Mouse (Mus musculus): Measurements from ENCODE around the gene Khdc1c. TPM values are rescaled to one million over a fixed set of nuclear protein-coding genes. Genes with fewer than 3 reads are reported as not detected.

Khdc1c gene
- total and polyA plus RNA-seq, 3 experiments, result not detected

DNA sequence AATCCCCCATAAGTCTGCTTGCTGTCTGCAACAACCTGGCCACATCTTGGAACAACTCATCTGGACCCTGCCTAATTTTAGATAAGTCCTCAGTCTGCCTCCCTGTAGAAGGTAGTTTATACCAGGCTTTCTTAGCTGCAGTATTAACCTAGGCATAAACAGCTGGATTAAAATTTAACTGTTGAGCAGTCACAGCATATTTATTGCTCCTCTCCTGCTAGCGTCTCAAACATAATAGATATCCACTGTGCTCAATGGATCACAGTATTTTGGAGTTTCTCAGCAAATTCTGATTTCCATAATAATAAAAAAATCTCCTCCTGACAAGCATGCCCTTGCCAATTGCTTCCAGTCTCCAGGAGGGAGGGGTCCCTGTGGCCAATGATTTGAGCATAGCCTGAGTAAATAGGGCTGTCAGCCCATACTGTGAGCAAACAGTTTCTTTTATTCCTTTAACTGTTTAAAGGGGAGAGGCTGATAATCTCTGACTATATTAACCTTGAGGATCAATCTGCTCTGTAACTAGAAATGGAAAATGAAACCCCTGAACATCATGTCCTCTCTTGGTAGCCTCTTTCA is 44.0 kb upstream of the Khdc1c start:
- H3K36me3 ChIP-seq (replicated peaks in 1 of 2; ENCODE audit: control insufficient read depth in 1 of 2, insufficient read depth in 1 of 2, low read length in 1 of 2), result no peaks in the 10 kb centered on the region
- peaks cover 0 to 7% of the 10 kb centered on the region in 2 experiments; a peak in 2 of 4 replicates for H3K4me1 ChIP-seq (ENCODE audit: control insufficient read depth in 1 of 2, insufficient read depth in 2 of 2)
- TF ChIP-seq CHD1 (IDR thresholded peaks at IDR 0.05; ENCODE audit: low read depth, low read length), result no peak
- no peak for TF ChIP-seq NELFE (IDR thresholded peaks at IDR 0.05; ENCODE audit: low read depth, low read length)
- no peak for TF ChIP-seq IRF4 (IDR thresholded peaks at IDR 0.05; ENCODE audit: low read depth, low read length)
- no peak for TF ChIP-seq USF2 (conservative IDR thresholded peaks at IDR 0.05; ENCODE audit: low read depth, low read length)
- TF ChIP-seq HCFC1 (IDR thresholded peaks at IDR 0.05; ENCODE audit: low read depth, low read length), result no peak
- TF ChIP-seq MYC (IDR thresholded peaks at IDR 0.05; ENCODE audit: low read depth, low read length), result no peak
- TF ChIP-seq KAT2A (IDR thresholded peaks at IDR 0.05; ENCODE audit: insufficient replicate concordance, low read length), result no peak
- TF ChIP-seq ZMIZ1 (IDR thresholded peaks at IDR 0.05; ENCODE audit: low read depth, low read length), result no peak
- TF ChIP-seq MAFK (IDR thresholded peaks at IDR 0.05; ENCODE audit: insufficient replicate concordance, low read length), result no peak
- no peak for TF ChIP-seq SIN3A (IDR thresholded peaks at IDR 0.05; ENCODE audit: low read length)
- no peak for TF ChIP-seq POLR2A (IDR thresholded peaks at IDR 0.05; ENCODE audit: low read depth, low read length)
- no peaks in the 10 kb centered on the region for H3K79me2 ChIP-seq (replicated peaks; ENCODE audit: control insufficient read depth, extremely low read depth, insufficient read depth, poor library complexity, severe bottlenecking)
- no peak overlapping the region for H3K4me2 ChIP-seq (ENCODE audit: insufficient read depth, low read depth, poor library complexity, severe bottlenecking)
- no peaks in the 10 kb centered on the region for H3K27me3 ChIP-seq (replicated peaks)
- no peak overlapping the region for H3K27ac ChIP-seq (ENCODE audit: insufficient read depth, low read depth)
- no peak for DNase-seq (ENCODE audit: extremely low read depth)
- peaks cover 4% of the 10 kb centered on the region for H3K9me3 ChIP-seq (replicated peaks; ENCODE audit: low read length)
- no peak overlapping the region for H3K4me3 ChIP-seq (replicated peaks in 1 of 3; ENCODE audit: low read depth in 2 of 3, low read length in 2 of 3, poor library complexity in 1 of 3)
- dilution Hi-C loops (cut with MboI; ENCODE audit: extremely low pct_ligation_motif_present, extremely low pct_unique_long_range_greater_than_20kb, low sequenced_read_pairs) (no loop called here), in situ Hi-C loops (cut with MboI; ENCODE audit: low pct_ligation_motif_present, low pct_unique_long_range_greater_than_20kb, low sequenced_read_pairs) (no loop called here)
- no peak overlapping the region for H3K9ac ChIP-seq (ENCODE audit: insufficient read depth, low read depth)

DNA sequence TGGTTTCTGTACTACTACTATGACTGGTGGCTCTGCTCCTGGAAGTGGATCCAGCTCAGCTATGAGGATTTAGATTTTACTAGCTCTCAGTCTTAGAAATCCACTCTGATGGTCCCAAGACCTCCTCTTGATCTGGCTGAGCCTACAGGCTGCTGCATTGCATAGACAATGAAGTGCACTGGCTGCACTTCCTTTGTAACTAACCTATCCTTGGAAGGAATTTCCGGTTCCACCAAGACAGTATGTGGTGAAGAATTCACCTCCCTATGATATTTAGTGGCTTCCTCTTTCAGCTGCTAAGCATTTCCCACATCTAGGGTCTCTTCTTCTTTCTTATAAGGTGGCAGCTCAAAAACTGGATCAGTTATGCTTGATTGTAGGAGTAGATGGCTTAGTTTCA is 43.5 kb upstream of the Khdc1c start:
- H3K9ac ChIP-seq (ENCODE audit: insufficient read depth, low read depth), result no peak overlapping the region
- peaks cover 4% of the 10 kb centered on the region for H3K9me3 ChIP-seq (replicated peaks; ENCODE audit: low read length)
- H3K4me2 ChIP-seq (ENCODE audit: insufficient read depth, low read depth, poor library complexity, severe bottlenecking), result no peak overlapping the region
- H3K27me3 ChIP-seq (replicated peaks), result no peaks in the 10 kb centered on the region
- H3K4me1 ChIP-seq (ENCODE audit: control insufficient read depth in 1 of 2, insufficient read depth in 2 of 2), result peaks cover 0 to 7% of the 10 kb centered on the region in 2 experiments; a peak in 2 of 4 replicates
- no peaks in the 10 kb centered on the region for H3K36me3 ChIP-seq (replicated peaks in 1 of 2; ENCODE audit: control insufficient read depth in 1 of 2, insufficient read depth in 1 of 2, low read length in 1 of 2)
- TF ChIP-seq ETS1 (conservative IDR thresholded peaks at IDR 0.05; ENCODE audit: low read depth, low read length) (no peak), NRF1 (IDR thresholded peaks at IDR 0.05; ENCODE audit: low read depth, low read length) (no peak), HCFC1 (IDR thresholded peaks at IDR 0.05; ENCODE audit: low read depth, low read length) (no peak), USF1 (IDR thresholded peaks at IDR 0.05; ENCODE audit: low read depth, low read length) (no peak), JUND (conservative IDR thresholded peaks at IDR 0.05; ENCODE audit: low read depth, low read length) (no peak), ZKSCAN1 (IDR thresholded peaks at IDR 0.05; ENCODE audit: borderline replicate concordance, low read depth, low read length) (no peak), CHD2 (IDR thresholded peaks at IDR 0.05; ENCODE audit: low read length) (no peak), EP300 (IDR thresholded peaks at IDR 0.05; ENCODE audit: low read length) (no peak), PAX5 (IDR thresholded peaks at IDR 0.05; ENCODE audit: low read length) (no peak), NELFE (IDR thresholded peaks at IDR 0.05; ENCODE audit: low read depth, low read length) (no peak), ZNF384 (IDR thresholded peaks at IDR 0.05; ENCODE audit: low read depth, low read length) (no peak), BHLHE40 (IDR thresholded peaks at IDR 0.05; ENCODE audit: low read depth, low read length) (no peak)
- no peak overlapping the region for H3K4me3 ChIP-seq (replicated peaks in 1 of 3; ENCODE audit: low read depth in 2 of 3, low read length in 2 of 3, poor library complexity in 1 of 3)
- dilution Hi-C loops (cut with MboI; ENCODE audit: extremely low pct_ligation_motif_present, extremely low pct_unique_long_range_greater_than_20kb, low sequenced_read_pairs), result no loop called here
- DNase-seq (ENCODE audit: extremely low read depth), result no peak
- no peaks in the 10 kb centered on the region for H3K79me2 ChIP-seq (replicated peaks; ENCODE audit: control insufficient read depth, extremely low read depth, insufficient read depth, poor library complexity, severe bottlenecking)
- in situ Hi-C loops (cut with MboI; ENCODE audit: low pct_ligation_motif_present, low pct_unique_long_range_greater_than_20kb, low sequenced_read_pairs), result no loop called here
- H3K27ac ChIP-seq (ENCODE audit: insufficient read depth, low read depth), result no peak overlapping the region

Measured in CH12.LX (cell line).